Mouse (Mus musculus) testis, adult 2 months (tissue): ENCODE results near the gene Nlrp9b. TPM values are rescaled to one million over a fixed set of nuclear protein-coding genes. Genes with fewer than 3 reads are reported as not detected.

Experiments
- H3K27ac ChIP-seq: fragments of 200-500 bp; 2 replicates; pipeline ENCODE4 v1.5.1; 2012; ENCODE audit warnings: low read depth, low read length; ENCODE audit not compliant: control insufficient read depth, insufficient read depth
- H3K27me3 ChIP-seq: fragments of 200-500 bp; 2 replicates; pipeline ENCODE4 v1.6.1; 2012; ENCODE audit warnings: mild to moderate bottlenecking, low read length, moderate library complexity; ENCODE audit not compliant: control insufficient read depth, insufficient read depth
- H3K36me3 ChIP-seq: fragments of 200-500 bp; 2 replicates; pipeline ENCODE4 v1.6.1; 2012; ENCODE audit warnings: mild to moderate bottlenecking, low read length; ENCODE audit not compliant: control insufficient read depth, insufficient read depth
- H3K4me1 ChIP-seq: fragments of 200-500 bp; 2 replicates; pipeline ENCODE4 v1.6.1; 2012; ENCODE audit warnings: low read length; ENCODE audit not compliant: control insufficient read depth, insufficient read depth
- H3K4me3 ChIP-seq: fragments of 200-500 bp; 2 replicates; pipeline ENCODE4 v1.5.1; 2012; ENCODE audit warnings: low read depth, mild to moderate bottlenecking, low read length, moderate library complexity, mixed read lengths; ENCODE audit not compliant: control insufficient read depth
- CTCF ChIP-seq: fragments of 200-500 bp; IDR thresholded peaks from 2 replicates; pipeline ENCODE4 v1.5.1; 2012; ENCODE audit warnings: low read depth, mild to moderate bottlenecking, inconsistent platforms, low read length, moderate library complexity; ENCODE audit not compliant: control insufficient read depth, insufficient read depth, insufficient replicate concordance
- POLR2A ChIP-seq: fragments of 200-500 bp; IDR thresholded peaks from 2 replicates; pipeline ENCODE4 v1.6.1; 2012; ENCODE audit warnings: low read depth, mild to moderate bottlenecking, inconsistent platforms, low read length, moderate library complexity; ENCODE audit not compliant: control insufficient read depth
- polyA plus RNA-seq: library from polyadenylated mRNA; depleted of rRNA; stranded (reverse); fragments of >200 nt; gene quantifications from 2 replicates; pipeline ENCODE4 v1.2.3, GENCODE M21; 2012

The Nlrp9b gene
- polyA plus RNA-seq, 1 experiment, result 0.17 TPM

- H3K27ac ChIP-seq, result no peak overlapping the region
- TF ChIP-seq POLR2A, result no peak
- TF ChIP-seq CTCF, result no peak
These were observed 38.8 kb upstream of the Nlrp9b start for GRCm38 (mm10) chr7:19952320-19952986.

GRCm38 (mm10) chr7:19953054-19953453 is 38.2 kb upstream of the Nlrp9b start:
- Histone ChIP-seq H3K27ac (no peak overlapping the region), H3K36me3 (no peaks in the 10 kb centered on the region), H3K27me3 (no peaks in the 10 kb centered on the region), H3K4me3 (no peak overlapping the region), H3K4me1 (peaks cover 10% of the 10 kb centered on the region)
- TF ChIP-seq POLR2A, result no peak
- TF ChIP-seq CTCF, result no peak

More at GRCm38 (mm10) chr7:19952320-19952986, 38.8 kb upstream of the Nlrp9b start:
- Histone ChIP-seq H3K27me3 (no peaks in the 10 kb centered on the region), H3K4me3 (no peak overlapping the region), H3K4me1 (peaks cover 10% of the 10 kb centered on the region), H3K36me3 (no peaks in the 10 kb centered on the region)

GRCm38 (mm10) chr7:19955861-19956260 is 35.4 kb upstream of the Nlrp9b start:
- H3K4me3 ChIP-seq, result no peak overlapping the region
- H3K27me3 ChIP-seq, result no peaks in the 10 kb centered on the region
- no peaks in the 10 kb centered on the region for H3K4me1 ChIP-seq
- no peak for TF ChIP-seq CTCF
- TF ChIP-seq POLR2A, result no peak
- no peak overlapping the region for H3K27ac ChIP-seq
- H3K36me3 ChIP-seq, result no peaks in the 10 kb centered on the region

- Histone ChIP-seq H3K4me1 (no peaks in the 10 kb centered on the region), H3K27me3 (no peaks in the 10 kb centered on the region), H3K4me3 (no peak overlapping the region), H3K27ac (no peak overlapping the region), H3K36me3 (no peaks in the 10 kb centered on the region)
- no peak for TF ChIP-seq POLR2A
- peak; percentile 86; the same call in 1 of the 2 replicates for TF ChIP-seq CTCF
These were observed 34.9 kb upstream of the Nlrp9b start for GRCm38 (mm10) chr7:19956341-19956781.

- Histone ChIP-seq H3K27me3 (no peaks in the 10 kb centered on the region), H3K4me1 (peaks cover 3% of the 10 kb centered on the region), H3K36me3 (no peaks in the 10 kb centered on the region), H3K27ac (no peak overlapping the region), H3K4me3 (no peak overlapping the region)
- TF ChIP-seq POLR2A, result no peak
- no peak for TF ChIP-seq CTCF
These were observed 28.8 kb upstream of the Nlrp9b start for GRCm38 (mm10) chr7:19962423-19962822.

- Histone ChIP-seq H3K36me3 (no peaks in the 10 kb centered on the region), H3K4me1 (peaks cover 3% of the 10 kb centered on the region), H3K27me3 (no peaks in the 10 kb centered on the region), H3K27ac (no peak within 1 kb of the TSS), H3K4me3 (no peak within 1 kb of the TSS)
- TF ChIP-seq POLR2A (no peak), CTCF (no peak)
These were observed 26.2 kb upstream of the Nlrp9b start, which contains the start of gene Ceacam20 for GRCm38 (mm10) chr7:19964985-19965579. TSS of gene Ceacam20 (plus strand) at chr7:19965412.

- H3K27me3 ChIP-seq, result no peaks in the 10 kb centered on the region
- no peaks in the 10 kb centered on the region for H3K36me3 ChIP-seq
- TF ChIP-seq POLR2A (no peak), CTCF (no peak)
- no peaks in the 10 kb centered on the region for H3K4me1 ChIP-seq
- H3K27ac ChIP-seq, result no peak overlapping the region
- H3K4me3 ChIP-seq, result no peak overlapping the region
These were observed 22.2 kb upstream of the Nlrp9b start for GRCm38 (mm10) chr7:19969106-19969505.
